Mouse (Mus musculus): Measurements from ENCODE around the gene Myo18a. TPM values are rescaled to one million over a fixed set of nuclear protein-coding genes. Genes with fewer than 3 reads are reported as not detected.

The Myo18a gene
- total RNA-seq, 1 experiment: 33.3 TPM

GRCm38 (mm10) chr11:77806218-77806617 lies 43.2 kb downstream of the Myo18a start:
- no peak overlapping the region for H3K4me3 ChIP-seq (ENCODE audit: insufficient read depth in 1 of 2, low read depth in 1 of 2, low read length in 2 of 2, poor library complexity in 1 of 2, severe bottlenecking in 1 of 2)
- H3K4me1 ChIP-seq (ENCODE audit: control insufficient read depth in 2 of 2, insufficient read depth in 2 of 2, low read length in 2 of 2, poor library complexity in 1 of 2): peaks cover 6 to 16% of the 10 kb centered on the region in 2 experiments; a peak in 2 of 4 replicates
- in situ Hi-C loops (cut with MboI; ENCODE audit: low sequenced_read_pairs in 2 of 2, unreplicated experiment in 2 of 2): no loop called here
- H3K9me3 ChIP-seq (ENCODE audit: control insufficient read depth, insufficient read depth, low read depth, low read length): peaks cover 5% of the 10 kb centered on the region; the same call in 1 of the 2 replicates
- H3K9ac ChIP-seq (ENCODE audit: insufficient read depth, low read depth, low read length, poor library complexity, severe bottlenecking): no peak overlapping the region
- TF ChIP-seq ZNF384 (IDR thresholded peaks at IDR 0.05; ENCODE audit: low read depth, low read length): no peak
- no peaks in the 10 kb centered on the region; the same call in 1 of the 2 replicates for H3K36me3 ChIP-seq (ENCODE audit: control insufficient read depth, insufficient read depth, low read length, poor library complexity, severe bottlenecking)
- H3K27ac ChIP-seq (ENCODE audit: insufficient read depth, low read depth, low read length, poor library complexity, severe bottlenecking): no peak overlapping the region
- DNase-seq (ENCODE audit: low read depth, low spot score): no peak

- Histone ChIP-seq H3K4me3 (ENCODE audit: insufficient read depth in 1 of 2, low read depth in 1 of 2, low read length in 2 of 2, poor library complexity in 1 of 2, severe bottlenecking in 1 of 2) (no peak overlapping the region), H3K9me3 (ENCODE audit: control insufficient read depth, insufficient read depth, low read depth, low read length) (peaks cover 5% of the 10 kb centered on the region; the same call in 1 of the 2 replicates), H3K9ac (ENCODE audit: insufficient read depth, low read depth, low read length, poor library complexity, severe bottlenecking) (no peak overlapping the region), H3K36me3 (ENCODE audit: control insufficient read depth, insufficient read depth, low read length, poor library complexity, severe bottlenecking) (peaks cover under 1% of the 10 kb centered on the region; the same call in 1 of the 2 replicates), H3K4me1 (ENCODE audit: control insufficient read depth in 2 of 2, insufficient read depth in 2 of 2, low read length in 2 of 2, poor library complexity in 1 of 2) (peaks cover 4 to 12% of the 10 kb centered on the region in 2 experiments; a peak in 1 of 4 replicates), H3K27ac (ENCODE audit: insufficient read depth, low read depth, low read length, poor library complexity, severe bottlenecking) (no peak overlapping the region)
- no peak for TF ChIP-seq ZNF384 (IDR thresholded peaks at IDR 0.05; ENCODE audit: low read depth, low read length)
- TF ChIP-seq ZC3H11A (IDR thresholded peaks at IDR 0.05; ENCODE audit: borderline replicate concordance, low read depth, low read length): no peak
- TF ChIP-seq CHD2 (IDR thresholded peaks at IDR 0.05; ENCODE audit: low read depth, low read length): no peak
- no peak for TF ChIP-seq MAFK (IDR thresholded peaks at IDR 0.05; ENCODE audit: insufficient read depth, low read depth, low read length)
- no peak for TF ChIP-seq HCFC1 (IDR thresholded peaks at IDR 0.05; ENCODE audit: borderline replicate concordance, insufficient read depth, low read length)
- DNase-seq (ENCODE audit: low read depth, low spot score): no peak
- in situ Hi-C loops (cut with MboI; ENCODE audit: low sequenced_read_pairs in 2 of 2, unreplicated experiment in 2 of 2): no loop called here
Measured at GRCm38 (mm10) chr11:77806855-77807254, 43.8 kb downstream of the Myo18a start.

- no peak for TF ChIP-seq HCFC1 (IDR thresholded peaks at IDR 0.05; ENCODE audit: borderline replicate concordance, insufficient read depth, low read length)
- TF ChIP-seq ZC3H11A (IDR thresholded peaks at IDR 0.05; ENCODE audit: borderline replicate concordance, low read depth, low read length): no peak
- 0 out of 2 replicates have a peak, but pooled peaks have one; percentile 17 for TF ChIP-seq MAFK (IDR thresholded peaks at IDR 0.05; ENCODE audit: insufficient read depth, low read depth, low read length)
- TF ChIP-seq ZNF384 (IDR thresholded peaks at IDR 0.05; ENCODE audit: low read depth, low read length): no peak
- no peak for TF ChIP-seq CHD2 (IDR thresholded peaks at IDR 0.05; ENCODE audit: low read depth, low read length)
- Histone ChIP-seq H3K4me3 (ENCODE audit: insufficient read depth in 1 of 2, low read depth in 1 of 2, low read length in 2 of 2, poor library complexity in 1 of 2, severe bottlenecking in 1 of 2) (peak overlapping the region in 1 of 2 experiments; percentile 3; a peak in 1 of 4 replicates), H3K9me3 (ENCODE audit: control insufficient read depth, insufficient read depth, low read depth, low read length) (peaks cover 5% of the 10 kb centered on the region; the same call in 1 of the 2 replicates), H3K27ac (ENCODE audit: insufficient read depth, low read depth, low read length, poor library complexity, severe bottlenecking) (peak overlapping the region; percentile 1; the same call in 1 of the 2 replicates), H3K36me3 (ENCODE audit: control insufficient read depth, insufficient read depth, low read length, poor library complexity, severe bottlenecking) (peaks cover 2% of the 10 kb centered on the region; the same call in 1 of the 2 replicates), H3K9ac (ENCODE audit: insufficient read depth, low read depth, low read length, poor library complexity, severe bottlenecking) (no peak overlapping the region), H3K4me1 (ENCODE audit: control insufficient read depth in 2 of 2, insufficient read depth in 2 of 2, low read length in 2 of 2, poor library complexity in 1 of 2) (peaks cover 4 to 10% of the 10 kb centered on the region in 2 experiments; a peak in 1 of 4 replicates)
- in situ Hi-C loops (cut with MboI; ENCODE audit: low sequenced_read_pairs in 2 of 2, unreplicated experiment in 2 of 2): no loop called here
- no peak for DNase-seq (ENCODE audit: low read depth, low spot score)
Measured at GRCm38 (mm10) chr11:77808051-77808465, 45.0 kb downstream of the Myo18a start.

- H3K36me3 ChIP-seq (ENCODE audit: control insufficient read depth, insufficient read depth, low read length, poor library complexity, severe bottlenecking): peaks cover 2% of the 10 kb centered on the region; the same call in 1 of the 2 replicates
- H3K9me3 ChIP-seq (ENCODE audit: control insufficient read depth, insufficient read depth, low read depth, low read length): peaks cover 5% of the 10 kb centered on the region; the same call in 1 of the 2 replicates
- no peak overlapping the region for H3K9ac ChIP-seq (ENCODE audit: insufficient read depth, low read depth, low read length, poor library complexity, severe bottlenecking)
- in situ Hi-C loops (cut with MboI; ENCODE audit: low sequenced_read_pairs in 2 of 2, unreplicated experiment in 2 of 2): no loop called here
- no peak for TF ChIP-seq ZC3H11A (IDR thresholded peaks at IDR 0.05; ENCODE audit: borderline replicate concordance, low read depth, low read length)
- no peak for TF ChIP-seq ZNF384 (IDR thresholded peaks at IDR 0.05; ENCODE audit: low read depth, low read length)
- no peak for TF ChIP-seq MAFK (IDR thresholded peaks at IDR 0.05; ENCODE audit: insufficient read depth, low read depth, low read length)
- TF ChIP-seq HCFC1 (IDR thresholded peaks at IDR 0.05; ENCODE audit: borderline replicate concordance, insufficient read depth, low read length): no peak
- TF ChIP-seq CHD2 (IDR thresholded peaks at IDR 0.05; ENCODE audit: low read depth, low read length): no peak
- H3K4me3 ChIP-seq (ENCODE audit: insufficient read depth in 1 of 2, low read depth in 1 of 2, low read length in 2 of 2, poor library complexity in 1 of 2, severe bottlenecking in 1 of 2): no peak overlapping the region
- no peak overlapping the region; the same call in 1 of the 2 replicates for H3K27ac ChIP-seq (ENCODE audit: insufficient read depth, low read depth, low read length, poor library complexity, severe bottlenecking)
- no peak for DNase-seq (ENCODE audit: low read depth, low spot score)
- H3K4me1 ChIP-seq (ENCODE audit: control insufficient read depth in 2 of 2, insufficient read depth in 2 of 2, low read length in 2 of 2, poor library complexity in 1 of 2): peaks cover 4 to 10% of the 10 kb centered on the region in 2 experiments; a peak in 1 of 4 replicates
Measured at GRCm38 (mm10) chr11:77809215-77809614, 46.2 kb downstream of the Myo18a start.

Measured in ES-E14 (cell line).